Mouse (Mus musculus): ENCODE measurements around the gene Ssx2ip.

GRCm38 (mm10) chr3:146440011-146440410 is 35.6 kb downstream of the Ssx2ip start:
- no peak for TF ChIP-seq CTCF (IDR thresholded peaks at IDR 0.05; ENCODE audit: low read depth)
- no peak for TF ChIP-seq EP300 (IDR thresholded peaks at IDR 0.05; ENCODE audit: low read depth)

All from liver, postnatal 0 days (tissue).